Mouse (Mus musculus): ENCODE measurements around the gene Car12.
"Not testable (repeated sequence)": the region's sequence is repeated elsewhere in the genome, so short reads cannot be mapped to it uniquely, and the experiment has no call there.

The Car12 gene

GRCm38 (mm10) chr9:66784552-66784951 lies 71.1 kb downstream of the Car12 start:
- DNase-seq, result not testable (repeated sequence)

DNA sequence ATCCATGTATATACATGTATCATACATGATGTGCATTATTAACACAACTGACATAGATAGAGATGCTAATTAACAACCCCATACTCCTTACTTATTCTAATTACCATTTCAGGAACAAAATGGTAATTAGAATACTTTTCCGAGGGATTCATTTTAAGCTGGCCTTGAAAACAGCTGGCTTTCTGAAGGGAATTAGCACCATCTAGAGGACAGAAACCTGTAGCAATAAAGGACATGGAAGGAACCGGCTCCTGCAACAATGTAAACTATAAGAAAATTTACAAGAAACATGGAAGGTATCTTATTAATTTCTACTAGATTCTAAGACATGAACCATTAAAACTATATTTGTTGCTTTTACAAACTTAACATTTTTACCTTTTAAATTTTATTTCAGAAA lies 74.3 kb downstream of the Car12 start:
- DNase-seq, result no peak

GRCm38 (mm10) chr9:66794629-66795463 lies 81.4 kb downstream of the Car12 start:
- DNase-seq, result no peak

GRCm38 (mm10) chr9:66795464-66796324 lies 82.2 kb downstream of the Car12 start, which contains the start of gene Aph1b:
Gene Aph1b (minus strand): TSS chr9:66795490.
- peak; percentile 88 to 92 for DNase-seq

DNA sequence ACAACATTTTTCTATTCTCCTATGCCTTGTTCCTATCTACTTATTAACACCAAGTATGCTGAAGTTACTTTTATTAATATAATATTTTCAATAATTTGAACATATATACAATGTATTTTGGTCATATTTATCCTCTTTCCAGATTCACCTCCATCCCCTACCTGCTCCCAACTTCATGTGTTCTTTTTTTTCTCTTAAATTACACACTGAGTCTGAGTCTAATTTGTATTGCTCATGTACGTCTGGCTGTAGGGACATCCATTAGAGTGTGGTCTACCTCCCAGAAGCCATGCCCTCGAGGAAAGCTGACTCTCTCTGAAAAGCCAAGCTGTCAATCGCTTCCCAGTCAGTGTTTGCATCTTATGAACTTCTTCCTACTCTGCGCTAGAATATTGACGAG lies 83.3 kb downstream of the Car12 start, which contains the start of gene Gm10647:
Gene Gm10647 (plus strand): TSS at position 301 of the 400 bp plus-strand sequence.
- no peak for DNase-seq

GRCm38 (mm10) chr9:66801947-66802346 lies 88.5 kb downstream of the Car12 start:
- no peak for DNase-seq

DNA sequence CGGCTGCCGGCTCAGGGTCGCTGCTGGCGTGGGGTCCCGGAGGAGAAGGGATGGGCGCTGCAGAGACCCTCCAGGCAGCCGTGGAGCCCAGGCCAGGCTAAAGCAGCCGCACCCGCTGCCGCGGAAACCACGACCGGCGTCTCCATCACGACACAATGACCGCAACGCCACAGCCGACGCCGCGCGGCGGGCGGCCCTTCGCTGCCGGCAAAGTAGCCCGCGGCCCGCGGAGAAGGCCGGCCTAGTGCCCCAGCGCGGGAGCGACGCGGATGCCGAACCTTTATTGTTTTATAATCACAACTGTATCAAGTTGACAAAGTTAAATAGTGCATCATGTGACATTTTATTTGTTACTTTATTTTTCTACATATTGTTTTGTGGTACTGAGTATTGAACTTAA lies 92.5 kb downstream of the Car12 start:
- DNase-seq, result not testable (repeated sequence)

DNA sequence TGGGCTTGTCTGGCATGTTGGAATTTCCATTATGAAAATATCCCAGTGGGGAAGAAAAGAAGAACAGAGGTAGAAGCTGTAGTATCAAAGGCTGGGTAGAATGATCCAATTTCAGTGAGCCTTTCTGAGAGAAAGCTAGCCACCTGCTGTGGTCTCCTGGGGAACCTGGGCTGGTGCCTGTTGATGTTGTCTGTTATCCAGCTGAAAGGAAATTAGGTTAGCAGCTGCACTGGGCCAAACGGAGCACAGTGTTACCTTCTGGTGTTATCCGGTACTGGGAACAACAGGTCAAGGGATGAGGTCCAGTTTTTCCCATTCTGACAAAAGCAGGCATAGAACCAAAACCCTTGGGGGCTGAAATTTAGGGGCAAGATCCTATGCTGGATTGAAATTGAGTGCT lies 99.9 kb downstream of the Car12 start:
- DNase-seq, result no peak

Measured in thymus, adult 18-20 months (tissue).